1 mouse cellular context compared by ENCODE assay signal in genomic region chr5:137823455-137824045, GRCm38 (mm10).
TF ChIP-seq lines count a peak whose summit lies in the region.

No protein-coding gene starts in this region.

TF ChIP-seq in CH12.LX, 34 proteins besides CTCF, POLR2A, EP300 and RAD21:
- TF ChIP-seq ETS1 (conservative IDR thresholded peaks at IDR 0.05; ENCODE audit: low read depth, low read length) (no peak), HCFC1 (IDR thresholded peaks at IDR 0.05; ENCODE audit: low read depth, low read length) (no peak), ELF1 (IDR thresholded peaks at IDR 0.05; ENCODE audit: low read depth, low read length) (no peak), TCF12 (IDR thresholded peaks at IDR 0.05; ENCODE audit: low read depth, low read length) (no peak), CHD1 (IDR thresholded peaks at IDR 0.05; ENCODE audit: low read depth, low read length) (no peak), ZMIZ1 (IDR thresholded peaks at IDR 0.05; ENCODE audit: low read depth, low read length) (no peak), NRF1 (IDR thresholded peaks at IDR 0.05; ENCODE audit: low read depth, low read length) (no peak), UBTF (IDR thresholded peaks at IDR 0.05; ENCODE audit: low read depth, low read length) (no peak), USF2 (conservative IDR thresholded peaks at IDR 0.05; ENCODE audit: low read depth, low read length) (no peak), PAX5 (IDR thresholded peaks at IDR 0.05; ENCODE audit: low read length) (no peak), SIN3A (IDR thresholded peaks at IDR 0.05; ENCODE audit: low read length) (no peak)
